8 mouse cellular contexts compared by ENCODE assay signal in the genomic region with DNA sequence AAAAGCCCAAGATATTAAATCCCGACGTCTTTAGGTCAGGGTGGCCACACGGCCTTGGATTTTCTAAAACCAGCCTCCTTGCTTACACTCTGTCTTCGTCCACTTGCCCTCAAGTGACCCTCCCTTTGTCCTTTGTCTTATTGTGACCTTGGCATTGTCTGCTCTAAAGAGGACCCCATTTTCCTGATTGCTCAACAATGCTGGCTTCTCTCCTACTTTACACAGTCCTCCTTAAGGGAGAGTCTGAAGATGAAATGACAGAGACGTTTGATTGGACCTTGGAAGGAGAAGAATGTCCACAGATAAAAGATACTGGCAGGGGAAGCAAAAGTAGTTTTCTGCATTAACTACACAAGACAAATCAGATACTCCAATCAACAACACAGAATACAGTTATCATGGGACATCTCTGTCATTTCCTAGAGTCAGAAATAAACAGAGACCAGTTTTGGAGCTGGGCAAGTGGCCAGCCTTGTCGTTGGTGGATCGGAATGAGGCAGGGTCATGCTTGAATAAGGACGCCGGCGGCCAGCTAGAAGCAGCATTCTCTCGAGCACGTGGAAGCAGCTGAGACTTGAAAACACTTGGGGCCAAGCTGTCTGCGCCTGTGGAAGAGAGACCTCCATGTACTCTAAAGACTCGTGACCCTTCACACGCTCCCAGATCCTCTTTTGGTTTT.
DNase-seq lines count a peak whose midpoint lies in the region; ATAC-seq lines count a peak whose summit lies in the region.
"Had no signal": no experiment of that assay in that cellular context is flagged by ENCODE, and none has a peak within 500 bp of the region (broad histone marks: within the 10 kb centered on the region; RNA-seq: fewer than 3 reads in every experiment).

No protein-coding gene starts in this region.

- H3K4me3 ChIP-seq in lung, embryonic 15.5 days = no peak overlapping the region
- H3K4me3 ChIP-seq in midbrain, embryonic 15.5 days = no peak overlapping the region
- H3K4me3 ChIP-seq: neural tube, embryonic 13.5 days had no signal

- H3K27ac ChIP-seq in lung, embryonic 15.5 days = peak overlapping the region; percentile 71
- H3K27ac ChIP-seq in midbrain, embryonic 15.5 days = no peak overlapping the region
- H3K27ac ChIP-seq: neural tube, embryonic 13.5 days had no signal

- intact Hi-C loops in heart, postnatal 10 days (cut with DNase I) = loop anchor here (5.0 kb wide), 1 partner anchor 55 kb away; no protein-coding TSS in a partner anchor

- 30% methylated on average over 15 of the region's 15 CpGs for whole genome bisulfite sequencing in lung, embryonic 15.5 days
- 50% methylated on average over 15 of the region's 15 CpGs for WGBS in midbrain, embryonic 15.5 days

- peaks cover 50% of the 10 kb centered on the region for H3K4me1 ChIP-seq in lung, embryonic 15.5 days
- no peaks in the 10 kb centered on the region for H3K4me1 ChIP-seq in midbrain, embryonic 15.5 days

- H3K36me3 ChIP-seq in lung, embryonic 15.5 days = no peaks in the 10 kb centered on the region
- no peaks in the 10 kb centered on the region for H3K36me3 ChIP-seq in midbrain, embryonic 15.5 days (replicated peaks)
- H3K36me3 ChIP-seq: neural tube, embryonic 13.5 days had no signal

- no peaks in the 10 kb centered on the region for H3K27me3 ChIP-seq in lung, embryonic 15.5 days
- H3K27me3 ChIP-seq in midbrain, embryonic 15.5 days (replicated peaks) = no peaks in the 10 kb centered on the region
- H3K27me3 ChIP-seq: neural tube, embryonic 13.5 days had no signal

- H3K9ac ChIP-seq in lung, embryonic 15.5 days = no peak overlapping the region
- no peak overlapping the region for H3K9ac ChIP-seq in midbrain, embryonic 15.5 days
- H3K9ac ChIP-seq: neural tube, embryonic 13.5 days had no signal

- no peaks in the 10 kb centered on the region for H3K9me3 ChIP-seq in lung, embryonic 15.5 days
- H3K9me3 ChIP-seq in midbrain, embryonic 15.5 days = no peaks in the 10 kb centered on the region
- H3K9me3 ChIP-seq: neural tube, embryonic 13.5 days had no signal

- ATAC-seq in lung, embryonic 15.5 days (ENCODE audit: borderline replicate concordance, extremely low read depth, low FRiP score, low TSS enrichment) = peak; percentile 66
- ATAC-seq in midbrain, embryonic 15.5 days (replicated peaks) = no peak

- DNase-seq in adrenal gland, adult (ENCODE audit: inconsistent age in 2 of 2, low spot score in 1 of 2) = peak; percentile 78 to 89
- DNase-seq in adrenal gland, postnatal 14 days = peak; percentile 85
- DNase-seq in heart, postnatal 10 days = peak; percentile 92 to 93
- peak; percentile 80 to 84 for DNase-seq in urinary bladder, postnatal 4 days (ENCODE audit: low spot score in 2 of 2)
- DNase-seq in layer of hippocampus, postnatal 14 days (ENCODE audit: low spot score in 2 of 2) = no peak

- peak overlapping the region; percentile 29; the same call in 1 of the 2 replicates for H3K4me2 ChIP-seq in lung, embryonic 15.5 days
- H3K4me2 ChIP-seq in midbrain, embryonic 15.5 days = no peak overlapping the region
- H3K4me2 ChIP-seq: neural tube, embryonic 13.5 days had no signal

Comparison
In these comparisons a context has a peak if more than half of its experiments do, and no peak if none do; other contexts are left out.
1. DNase-seq: peak in adrenal gland, adult (2 of 2), adrenal gland, postnatal 14 days (single experiment), heart, postnatal 10 days (2 of 2) and urinary bladder, postnatal 4 days (2 of 2); none in layer of hippocampus, postnatal 14 days (0 of 2).